Mouse (Mus musculus) spleen, adult 2 months (tissue): Measurements from ENCODE around the gene Tle2. TPM values are rescaled to one million over a fixed set of nuclear protein-coding genes. Genes with fewer than 3 reads are reported as not detected.
A peak's percentile ranks its signal among the peaks of the same experiment; 100 is the strongest.

Experiments used
- DNase-seq, 2 experiments: peaks; one replicate each; pipeline versions ENCODE4 v3.0.0 to v3.0.0-alpha.2; 2012 to 2021; ENCODE audit warnings: low spot score in 2 of 2, low read depth in 1 of 2
- H3K27ac ChIP-seq: fragments of 200-500 bp; 2 replicates; pipeline ENCODE4 v1.5.1; 2012; ENCODE audit warnings: low read length, inconsistent platforms; ENCODE audit not compliant: insufficient read depth
- H3K27me3 ChIP-seq: fragments of 200-500 bp; 2 replicates; pipeline ENCODE4 v1.6.1; 2012; ENCODE audit warnings: mild to moderate bottlenecking, moderate library complexity, low read length, inconsistent platforms; ENCODE audit not compliant: control insufficient read depth, insufficient read depth
- H3K36me3 ChIP-seq: fragments of 200-500 bp; 2 replicates; pipeline ENCODE4 v1.6.1; 2012; ENCODE audit warnings: mild to moderate bottlenecking, low read length, inconsistent platforms; ENCODE audit not compliant: control insufficient read depth, insufficient read depth
- H3K4me1 ChIP-seq: fragments of 200-500 bp; 2 replicates; pipeline ENCODE4 v1.6.1; 2011; ENCODE audit warnings: inconsistent platforms; ENCODE audit not compliant: control insufficient read depth, insufficient read depth, insufficient read length
- H3K4me3 ChIP-seq: fragments of 200-500 bp; 2 replicates; pipeline ENCODE4 v1.5.1; 2011; ENCODE audit warnings: mild to moderate bottlenecking, inconsistent platforms; ENCODE audit not compliant: insufficient read depth, insufficient read length; ENCODE audit errors: extremely low read depth
- CTCF ChIP-seq: fragments of 200-500 bp; IDR thresholded peaks from 2 replicates; pipeline ENCODE4 v1.5.1; 2011; ENCODE audit warnings: mild to moderate bottlenecking, inconsistent platforms; ENCODE audit not compliant: insufficient read depth, insufficient read length, insufficient replicate concordance; ENCODE audit errors: extremely low read depth
- POLR2A ChIP-seq: fragments of 200-500 bp; IDR thresholded peaks from 2 replicates; pipeline ENCODE4 v1.6.1; 2011; ENCODE audit warnings: low read depth, low read length, inconsistent platforms
- WGBS: fragments of 180-500 bp; shearing (Covaris S2); methylation state at CpG from one replicate; pipeline ENCODE4 v1.1.7; 2018; 5-methylcytosine and 5-hydroxymethylcytosine counted together
- polyA plus RNA-seq: library from polyadenylated mRNA; depleted of rRNA; stranded (reverse); fragments of >200 nt; gene quantifications from 2 replicates; pipeline ENCODE4 v1.2.3, GENCODE M21; 2012

The Tle2 gene
- polyA plus RNA-seq, 1 experiment = 49.9 TPM

DNA sequence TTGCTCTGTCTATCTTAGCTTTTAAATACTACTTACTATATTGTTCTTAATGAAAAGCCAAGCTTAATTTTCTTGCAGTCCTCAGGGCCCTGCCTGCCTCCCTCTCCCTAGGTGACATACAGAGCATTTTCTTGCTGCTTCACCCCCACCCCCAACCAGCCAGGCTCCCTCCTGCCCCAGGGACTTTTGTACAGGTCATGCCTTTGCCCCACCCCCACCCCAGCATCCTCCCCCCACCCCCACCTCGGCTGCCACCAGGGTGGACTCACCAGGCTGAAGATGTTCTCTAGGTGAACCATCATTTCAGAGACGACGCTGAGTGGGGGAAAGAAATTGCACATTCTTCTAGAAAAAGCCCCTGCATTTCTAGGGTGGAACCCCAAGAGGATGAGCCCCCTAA lies 24.0 kb downstream of the Tle2 start:
- peaks cover 7% of the 10 kb centered on the region; the same call in 1 of the 2 replicates for H3K27me3 ChIP-seq
- WGBS = 46% methylated on average over 3 of the region's 3 CpGs
- no peak overlapping the region for H3K4me3 ChIP-seq
- no peak for DNase-seq
- H3K36me3 ChIP-seq = no peaks in the 10 kb centered on the region
- H3K4me1 ChIP-seq = peaks cover 26% of the 10 kb centered on the region
- TF ChIP-seq CTCF (no peak), POLR2A (no peak)
- no peak overlapping the region for H3K27ac ChIP-seq

GRCm38 (mm10) chr10:81598871-81599270 lies 24.5 kb downstream of the Tle2 start:
- no peak overlapping the region for H3K4me3 ChIP-seq
- H3K4me1 ChIP-seq = peaks cover 26% of the 10 kb centered on the region
- H3K27me3 ChIP-seq = peaks cover 7% of the 10 kb centered on the region; the same call in 1 of the 2 replicates
- H3K36me3 ChIP-seq = no peaks in the 10 kb centered on the region
- WGBS = 58% methylated on average over 6 of the region's 6 CpGs
- TF ChIP-seq POLR2A (no peak), CTCF (no peak)
- DNase-seq = no peak
- H3K27ac ChIP-seq = no peak overlapping the region

GRCm38 (mm10) chr10:81599630-81600029 lies 25.3 kb downstream of the Tle2 start:
- peaks cover 29% of the 10 kb centered on the region for H3K4me1 ChIP-seq
- no peak for TF ChIP-seq CTCF
- peaks cover 7% of the 10 kb centered on the region; the same call in 1 of the 2 replicates for H3K27me3 ChIP-seq
- H3K36me3 ChIP-seq = no peaks in the 10 kb centered on the region
- WGBS = 59% methylated on average over 5 of the region's 5 CpGs
- DNase-seq = no peak
- no peak overlapping the region for H3K4me3 ChIP-seq
- H3K27ac ChIP-seq = no peak overlapping the region

DNA sequence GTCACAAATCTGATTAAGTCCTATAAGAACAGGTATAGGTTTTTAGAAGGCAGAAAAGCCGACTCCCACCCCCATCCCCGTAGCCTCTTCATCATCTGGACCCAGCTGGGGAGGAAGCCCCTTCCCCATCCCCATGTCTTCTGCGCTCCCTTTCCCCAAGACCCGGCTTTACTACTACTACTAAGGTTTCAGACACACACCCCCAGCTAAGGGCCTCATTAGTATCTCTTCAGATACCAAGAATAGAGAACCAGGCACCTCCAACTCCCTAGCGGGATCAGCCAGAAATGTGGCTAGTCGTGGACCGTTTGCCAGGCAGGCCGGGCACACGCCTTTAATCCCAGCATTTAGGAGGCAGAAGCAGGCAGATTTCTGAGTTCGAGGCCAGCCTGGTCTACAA lies 25.7 kb downstream of the Tle2 start:
- no peaks in the 10 kb centered on the region for H3K36me3 ChIP-seq
- H3K4me3 ChIP-seq = no peak overlapping the region
- H3K27me3 ChIP-seq = peaks cover 7% of the 10 kb centered on the region; the same call in 1 of the 2 replicates
- peaks cover 31% of the 10 kb centered on the region for H3K4me1 ChIP-seq
- DNase-seq = no peak
- no peak overlapping the region for H3K27ac ChIP-seq
- 51% methylated on average over 10 of the region's 10 CpGs for WGBS
- TF ChIP-seq POLR2A (no peak), CTCF (no peak)

- WGBS = 1% methylated on average over 28 of the region's 28 CpGs
These were observed 26.4 kb downstream of the Tle2 start, which contains the start of gene Tle6 for GRCm38 (mm10) chr10:81600738-81601203. Gene Tle6 (minus strand): TSS chr10:81601073.

GRCm38 (mm10) chr10:81601396-81601905 lies 27.1 kb downstream of the Tle2 start:
- 29% methylated on average over 7 of the region's 7 CpGs for WGBS
- Histone ChIP-seq H3K4me1 (peaks cover 28% of the 10 kb centered on the region), H3K36me3 (no peaks in the 10 kb centered on the region), H3K27ac (no peak overlapping the region), H3K27me3 (peaks cover 2% of the 10 kb centered on the region; the same call in 1 of the 2 replicates), H3K4me3 (peak overlapping the region; percentile 42; the same call in 1 of the 2 replicates)
- TF ChIP-seq CTCF = no peak
- no peak for TF ChIP-seq POLR2A
- DNase-seq = no peak

More at GRCm38 (mm10) chr10:81600738-81601203, 26.4 kb downstream of the Tle2 start, which contains the start of gene Tle6:
- DNase-seq = peak; percentile 73 to 88
- Histone ChIP-seq H3K4me1 (peaks cover 30% of the 10 kb centered on the region), H3K27me3 (peaks cover 6% of the 10 kb centered on the region; the same call in 1 of the 2 replicates), H3K27ac (no peak within 1 kb of the TSS), H3K4me3 (peak within 1 kb of the TSS; percentile 42; the same call in 1 of the 2 replicates), H3K36me3 (no peaks in the 10 kb centered on the region)
- TF ChIP-seq POLR2A (no peak), CTCF (no peak)

GRCm38 (mm10) chr10:81602741-81603151 lies 28.4 kb downstream of the Tle2 start:
- Histone ChIP-seq H3K4me1 (peaks cover 23% of the 10 kb centered on the region), H3K27me3 (no peaks in the 10 kb centered on the region), H3K4me3 (no peak overlapping the region), H3K36me3 (no peaks in the 10 kb centered on the region), H3K27ac (no peak overlapping the region)
- no peak for TF ChIP-seq CTCF
- TF ChIP-seq POLR2A = no peak
- peak in 1 of 2 experiments; percentile 61 for DNase-seq
- WGBS = 24% methylated on average over 4 of the region's 4 CpGs
